Mouse (Mus musculus): ENCODE data around the gene Bst1. TPM values are rescaled to one million over a fixed set of nuclear protein-coding genes. Genes with fewer than 3 reads are reported as not detected.

The Bst1 gene
- polyA plus RNA-seq (2015; fragmentation: Nextera tagmentation; extraction: Ambion mirVana) = 1.4 and 2.4 TPM in 2 replicates

DNA sequence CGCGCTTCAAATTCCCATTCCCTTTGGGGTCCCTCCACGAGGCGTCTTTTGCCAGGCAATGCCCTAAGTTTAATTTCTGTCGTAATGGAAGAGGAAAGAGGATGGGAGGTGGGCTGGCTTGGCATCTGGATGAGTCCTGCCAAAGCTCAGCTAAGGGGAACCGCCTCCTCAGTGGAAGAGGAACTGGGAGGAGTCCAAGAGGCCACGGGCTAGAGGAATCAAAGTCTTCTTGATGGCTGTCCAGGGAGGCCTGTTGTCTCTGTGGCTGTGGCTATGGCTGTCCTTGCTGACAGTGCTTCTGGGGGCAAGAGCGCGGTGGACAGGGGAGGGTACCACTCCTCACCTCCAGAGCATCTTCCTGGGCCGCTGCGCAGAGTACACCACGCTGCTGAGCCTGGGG lies at the start of gene Bst1:
Bst1 (plus strand) TSS at position 191 of the 400 bp plus-strand sequence.

DNA sequence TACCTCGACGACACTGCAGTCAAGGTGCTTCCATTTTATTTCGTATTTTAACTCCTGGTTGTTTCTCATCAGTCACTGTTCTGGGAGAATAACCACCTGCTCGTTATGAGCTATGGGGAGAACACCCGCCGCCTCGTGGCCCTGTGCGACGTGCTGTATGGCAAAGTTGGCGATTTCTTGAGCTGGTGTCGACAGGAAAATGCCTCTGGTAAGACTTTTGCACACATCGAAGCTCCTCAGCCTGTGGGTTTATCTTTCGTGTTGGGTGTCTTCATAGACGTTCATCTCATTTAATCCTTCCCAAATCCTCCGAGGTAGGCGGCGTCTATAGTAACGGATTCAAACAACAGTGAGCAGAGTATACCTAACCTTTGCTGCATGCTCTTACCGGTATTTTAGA lies 2.9 kb downstream of the Bst1 start, which contains the start of gene Fbxl5:
Fbxl5 (minus strand) TSS at position 101 of the 400 bp plus-strand sequence.

DNA sequence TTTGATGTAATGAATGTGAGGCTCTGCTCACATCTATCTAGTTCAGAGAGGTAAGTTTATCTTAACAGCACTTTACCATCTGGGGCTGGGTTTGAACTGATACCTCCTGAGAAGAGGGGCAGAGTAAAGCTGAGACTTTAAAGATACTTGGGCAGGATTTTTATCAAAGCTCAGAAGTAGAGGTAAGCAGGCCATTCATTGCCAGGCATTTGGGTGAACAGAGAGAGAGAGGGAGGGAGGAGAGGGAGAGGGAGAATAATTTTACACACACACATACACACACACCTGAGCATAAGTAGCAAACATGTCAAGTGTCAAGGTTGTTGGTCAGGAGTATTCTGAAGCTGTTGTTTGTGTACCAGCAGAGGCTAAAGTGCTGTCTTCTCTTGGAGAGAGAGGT lies 49.6 kb downstream of the Bst1 start, which contains the start of gene Cd38:
Cd38 (plus strand) TSS at position 301 of the 400 bp plus-strand sequence.

Other genes starting within 250 kb of the Bst1 start
- gene Cc2d2a, start 156.5 kb upstream of the Bst1 start, polyA plus RNA-seq (2015; fragmentation: Nextera tagmentation; extraction: Ambion mirVana) = 8.6 and 11.0 TPM in 2 replicates
- 69.4 and 90.8 TPM in 2 replicates for gene Fbxl5, start 2.8 kb downstream of the Bst1 start, polyA plus RNA-seq (2015; fragmentation: Nextera tagmentation; extraction: Ambion mirVana)
- 10.2 and 20.7 TPM in 2 replicates for gene Cd38, start 49.7 kb downstream of the Bst1 start, polyA plus RNA-seq (2015; fragmentation: Nextera tagmentation; extraction: Ambion mirVana)
- not detected in 2 replicates for gene Gm7879, start 94.3 kb downstream of the Bst1 start, polyA plus RNA-seq (2015; fragmentation: Nextera tagmentation; extraction: Ambion mirVana)
- gene Fgfbp1, start 162.9 kb downstream of the Bst1 start, polyA plus RNA-seq (2015; fragmentation: Nextera tagmentation; extraction: Ambion mirVana) = 0.95 and 3.5 TPM in 2 replicates

All from adrenal gland, postnatal 0 days (tissue).